Mouse (Mus musculus): ENCODE data around the gene Zfyve27.

DNA sequence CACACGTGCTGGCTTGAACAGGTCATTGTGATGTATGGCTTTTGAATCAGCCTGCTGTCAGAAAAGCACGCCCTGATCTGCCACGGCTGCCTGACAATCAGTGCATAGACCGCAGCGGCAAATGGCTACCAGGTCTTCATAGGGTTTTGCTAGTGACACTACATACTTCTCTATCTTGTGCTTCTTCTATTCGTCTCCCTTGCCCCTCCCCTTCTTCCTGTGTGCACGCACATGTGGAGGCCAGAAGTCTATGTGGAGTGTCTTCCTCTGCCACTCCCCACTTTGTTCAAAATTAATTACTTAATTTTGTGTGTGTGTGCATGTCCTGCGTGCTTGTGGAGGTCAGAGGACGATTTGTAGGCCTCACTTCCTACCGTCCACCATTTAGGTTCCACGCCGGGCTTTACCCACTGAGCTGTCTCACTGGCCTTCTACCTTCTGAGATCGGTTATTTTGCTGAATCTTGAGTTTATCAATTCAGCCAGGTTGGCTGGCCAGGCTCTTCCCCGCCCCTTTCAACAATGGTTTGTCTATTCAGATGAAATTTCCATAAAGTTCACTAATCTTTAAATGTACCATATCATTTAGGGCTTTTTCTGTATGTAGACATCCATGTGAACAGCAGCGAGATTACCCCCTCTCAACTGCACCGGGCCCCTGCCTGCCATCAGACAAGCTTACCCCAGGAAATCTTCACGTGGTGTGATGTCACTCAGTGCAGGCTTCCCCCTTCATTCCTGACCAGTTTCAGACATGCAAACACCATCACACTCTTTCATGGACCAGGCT lies 65.9 kb downstream of the Zfyve27 start:
- TF ChIP-seq GATA1 (IDR thresholded peaks at IDR 0.05; ENCODE audit: low read length) (no peak), TAL1 (IDR thresholded peaks at IDR 0.05; ENCODE audit: low read length) (no peak)

Measured in erythroblast, embryonic 14.5 days (primary cell).